Mouse (Mus musculus) intestine, embryonic 15.5 days (tissue): ENCODE measurements around the gene Fam53b. TPM values are rescaled to one million over a fixed set of nuclear protein-coding genes. Genes with fewer than 3 reads are reported as not detected.

Experiments
- ATAC-seq: fragments of 200-750 bp; cut with Nextera tagmentation; 2 replicates; pipeline ENCODE4 v1.8.0; 2017; ENCODE audit warnings: moderate TSS enrichment, moderate library complexity
- H3K27ac ChIP-seq: fragments of 300-500 bp; sonication (generic); 2 replicates; pipeline ENCODE4 v1.5.1; 2015; ENCODE audit warnings: mild to moderate bottlenecking, inconsistent platforms
- H3K27me3 ChIP-seq: fragments of 300-500 bp; sonication (generic); replicated peaks from 2 replicates; pipeline ENCODE4 v1.6.1; 2015; ENCODE audit warnings: inconsistent platforms
- H3K36me3 ChIP-seq: fragments of 300-500 bp; sonication (generic); 2 replicates; pipeline ENCODE4 v1.6.1; 2015; ENCODE audit warnings: inconsistent platforms
- H3K4me1 ChIP-seq: fragments of 300-500 bp; sonication (generic); replicated peaks from 2 replicates; pipeline ENCODE4 v1.6.1; 2015; ENCODE audit warnings: inconsistent platforms
- H3K4me2 ChIP-seq: fragments of 300-500 bp; sonication (generic); replicated peaks from 2 replicates; pipeline ENCODE4 v1.6.1; 2015; ENCODE audit warnings: mild to moderate bottlenecking, inconsistent platforms
- H3K4me3 ChIP-seq: fragments of 300-500 bp; sonication (generic); replicated peaks from 2 replicates; pipeline ENCODE4 v1.5.1; 2015; ENCODE audit warnings: inconsistent platforms
- H3K9ac ChIP-seq: fragments of 300-500 bp; sonication (generic); 2 replicates; pipeline ENCODE4 v1.6.1; 2015; ENCODE audit warnings: inconsistent platforms
- H3K9me3 ChIP-seq: fragments of 300-500 bp; sonication (generic); 2 replicates; pipeline ENCODE4 v1.6.1; 2016; ENCODE audit warnings: inconsistent platforms
- WGBS: fragments of 180-500 bp; shearing (Covaris S2); methylation state at CpG from one replicate; pipeline ENCODE4 v1.1.7; 2015; 5-methylcytosine and 5-hydroxymethylcytosine counted together
- polyA plus RNA-seq: library from polyadenylated mRNA; unstranded; fragments of >200 nt; fragmentation: Nextera tagmentation; extraction: Ambion mirVana; gene quantifications from 2 replicates; pipeline ENCODE4 v1.2.1, GENCODE M21; 2015

Gene Fam53b
- polyA plus RNA-seq, 1 experiment from 2014 or later, result 17.9 TPM

DNA sequence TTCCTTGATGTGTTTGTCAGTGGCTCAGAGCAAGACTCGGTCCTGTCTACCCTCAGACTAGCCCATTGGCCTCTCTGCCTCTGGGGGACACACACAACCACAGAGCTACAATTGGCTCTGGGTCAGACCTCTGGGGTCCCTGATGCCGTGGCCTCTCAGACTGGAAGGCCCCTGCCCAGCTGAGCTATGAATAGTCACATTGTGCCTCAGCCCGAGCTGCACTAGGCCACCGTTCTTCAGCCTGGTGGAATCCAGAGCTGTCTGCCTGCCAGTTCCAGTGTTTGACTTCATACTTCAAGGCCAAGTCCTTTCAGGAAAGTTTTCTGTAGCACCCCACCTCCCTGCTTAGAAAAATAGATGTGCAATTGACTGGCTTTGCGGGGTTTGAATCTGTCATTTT is 125.0 kb downstream of the Fam53b start:
- peaks cover 9% of the 10 kb centered on the region for H3K4me1 ChIP-seq
- 57% methylated on average over 5 of the region's 5 CpGs for WGBS
- H3K27ac ChIP-seq, result peak overlapping the region; percentile 36; the same call in 1 of the 2 replicates
- H3K4me3 ChIP-seq, result no peak overlapping the region
- H3K4me2 ChIP-seq, result no peak overlapping the region
- H3K9ac ChIP-seq, result no peak overlapping the region
- no peaks in the 10 kb centered on the region for H3K36me3 ChIP-seq
- no peaks in the 10 kb centered on the region for H3K27me3 ChIP-seq
- ATAC-seq, result no peak
- H3K9me3 ChIP-seq, result no peaks in the 10 kb centered on the region

DNA sequence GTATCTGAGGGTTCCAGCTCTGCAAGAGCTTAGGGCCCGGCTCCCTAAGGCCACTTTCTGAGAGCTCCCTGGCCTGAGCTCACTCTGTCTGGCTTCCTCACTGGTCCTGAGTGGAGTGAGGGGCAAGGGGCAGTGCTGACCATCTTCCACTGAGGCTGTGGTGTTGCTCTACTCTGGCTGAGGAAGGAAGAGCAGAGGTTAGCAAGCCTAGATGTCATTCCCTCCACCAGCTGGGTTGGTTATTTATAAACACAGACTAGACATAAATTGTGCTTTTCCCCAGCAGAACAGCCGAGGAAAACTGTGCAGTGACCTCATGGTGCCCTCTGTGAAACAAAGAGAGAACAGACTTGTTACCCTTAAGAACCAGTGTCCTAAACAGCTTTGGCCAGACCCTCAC is 125.8 kb downstream of the Fam53b start:
- no peaks in the 10 kb centered on the region for H3K27me3 ChIP-seq
- 29% methylated on average over 2 of the region's 2 CpGs for WGBS
- H3K9ac ChIP-seq, result no peak overlapping the region
- peak overlapping the region; percentile 36; the same call in 1 of the 2 replicates for H3K27ac ChIP-seq
- no peaks in the 10 kb centered on the region for H3K36me3 ChIP-seq
- ATAC-seq, result no peak
- peaks cover 9% of the 10 kb centered on the region for H3K4me1 ChIP-seq
- H3K9me3 ChIP-seq, result no peaks in the 10 kb centered on the region
- H3K4me3 ChIP-seq, result no peak overlapping the region
- H3K4me2 ChIP-seq, result no peak overlapping the region

DNA sequence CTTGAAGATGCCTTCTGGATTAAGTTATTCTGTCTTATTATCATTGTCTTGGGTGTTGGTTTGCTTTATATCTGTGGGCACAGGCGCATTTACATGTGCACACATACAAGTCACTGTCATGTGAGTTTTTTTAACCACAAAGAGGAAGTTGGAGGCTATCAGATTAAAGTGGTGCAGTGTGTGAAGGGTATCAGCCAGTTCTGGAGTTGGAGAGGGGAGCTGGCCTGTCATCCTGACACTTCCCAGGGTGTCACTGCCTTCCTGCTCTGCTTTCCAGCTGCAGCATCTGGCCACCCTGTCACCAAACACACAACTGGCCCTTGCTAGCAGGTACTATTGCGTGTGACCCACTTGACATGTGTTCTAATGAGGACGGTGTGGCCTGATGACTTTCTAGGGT is 127.2 kb downstream of the Fam53b start:
- Histone ChIP-seq H3K9me3 (no peaks in the 10 kb centered on the region), H3K4me3 (no peak overlapping the region), H3K9ac (no peak overlapping the region), H3K4me1 (peaks cover 9% of the 10 kb centered on the region), H3K27me3 (no peaks in the 10 kb centered on the region), H3K27ac (no peak overlapping the region), H3K36me3 (no peaks in the 10 kb centered on the region), H3K4me2 (no peak overlapping the region)
- 89% methylated on average over 3 of the region's 3 CpGs for WGBS
- ATAC-seq, result no peak

DNA sequence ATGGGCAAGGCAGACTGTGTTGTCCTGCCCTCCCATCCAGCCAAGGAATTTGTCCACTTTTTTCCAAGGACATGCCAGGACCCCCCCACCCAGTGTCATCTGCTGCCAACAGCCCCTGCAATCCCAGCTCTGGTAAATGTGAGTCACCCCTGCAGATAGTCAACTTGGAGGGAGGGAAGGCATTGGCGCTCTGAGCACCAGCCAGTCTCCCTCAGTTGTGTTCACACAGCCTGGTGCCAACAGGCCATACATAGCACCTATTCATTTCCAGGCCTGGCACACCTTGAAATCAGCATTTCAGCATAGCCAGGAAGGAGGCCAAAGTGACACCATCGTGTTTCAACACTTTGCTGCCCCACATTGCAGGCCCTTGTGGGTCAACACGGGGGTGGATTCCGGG is 129.8 kb downstream of the Fam53b start:
- 85% methylated on average over 4 of the region's 4 CpGs for WGBS

DNA sequence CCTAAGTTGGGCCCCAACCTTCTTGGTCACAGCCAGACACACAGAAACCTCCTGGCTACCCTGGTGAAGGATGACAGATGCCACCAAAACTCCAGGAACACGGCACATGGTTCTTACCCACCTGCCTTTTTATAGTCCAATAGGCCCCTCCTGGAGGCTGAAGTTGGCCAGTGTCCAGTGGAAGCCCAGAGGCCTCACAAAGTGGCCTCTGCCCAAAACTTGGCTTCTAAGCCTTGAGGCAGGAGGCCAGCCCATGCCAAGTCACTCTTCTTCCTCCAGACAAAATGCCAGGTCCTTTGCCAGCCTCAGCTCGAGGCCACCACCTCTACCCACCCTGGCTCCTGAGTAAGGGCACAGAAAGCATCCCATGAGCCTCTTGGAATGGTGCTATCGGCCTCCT is 130.8 kb downstream of the Fam53b start:
- Histone ChIP-seq H3K4me1 (peaks cover 6% of the 10 kb centered on the region), H3K36me3 (no peaks in the 10 kb centered on the region), H3K4me2 (no peak overlapping the region), H3K4me3 (no peak overlapping the region), H3K9me3 (no peaks in the 10 kb centered on the region), H3K27ac (no peak overlapping the region), H3K9ac (no peak overlapping the region), H3K27me3 (no peaks in the 10 kb centered on the region)
- ATAC-seq, result no peak
- 76% methylated on average over 3 of the region's 3 CpGs for WGBS

More for the DNA sequence above, 129.8 kb downstream of the Fam53b start:
- Histone ChIP-seq H3K27me3 (no peaks in the 10 kb centered on the region), H3K4me2 (no peak overlapping the region), H3K36me3 (no peaks in the 10 kb centered on the region), H3K9ac (no peak overlapping the region), H3K4me3 (no peak overlapping the region), H3K4me1 (peaks cover 9% of the 10 kb centered on the region), H3K27ac (no peak overlapping the region), H3K9me3 (no peaks in the 10 kb centered on the region)
- no peak for ATAC-seq

DNA sequence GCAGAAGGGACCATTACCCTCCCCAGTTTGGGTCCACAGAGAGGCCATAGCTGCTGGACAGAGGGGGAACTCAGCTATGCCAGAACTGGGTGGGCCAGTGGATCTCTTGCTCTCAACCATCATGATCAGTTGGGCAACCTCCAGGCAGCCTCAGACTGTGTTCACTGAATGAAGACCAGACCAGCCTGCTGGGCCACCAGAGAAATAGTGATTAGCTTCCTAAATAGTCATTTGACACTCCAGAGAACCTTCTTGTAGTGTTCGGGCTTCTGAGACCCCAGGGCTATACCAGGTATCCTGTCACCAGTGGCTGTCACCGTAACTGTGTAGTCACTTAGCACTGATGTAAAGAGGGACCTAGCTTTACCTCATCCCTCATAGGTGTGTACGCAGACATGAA is 131.3 kb downstream of the Fam53b start:
- Histone ChIP-seq H3K36me3 (no peaks in the 10 kb centered on the region), H3K27ac (no peak overlapping the region), H3K9me3 (no peaks in the 10 kb centered on the region), H3K9ac (no peak overlapping the region), H3K4me3 (no peak overlapping the region), H3K4me1 (peaks cover under 1% of the 10 kb centered on the region), H3K4me2 (no peak overlapping the region), H3K27me3 (no peaks in the 10 kb centered on the region)
- ATAC-seq, result no peak
- 89% methylated on average over 3 of the region's 3 CpGs for WGBS

DNA sequence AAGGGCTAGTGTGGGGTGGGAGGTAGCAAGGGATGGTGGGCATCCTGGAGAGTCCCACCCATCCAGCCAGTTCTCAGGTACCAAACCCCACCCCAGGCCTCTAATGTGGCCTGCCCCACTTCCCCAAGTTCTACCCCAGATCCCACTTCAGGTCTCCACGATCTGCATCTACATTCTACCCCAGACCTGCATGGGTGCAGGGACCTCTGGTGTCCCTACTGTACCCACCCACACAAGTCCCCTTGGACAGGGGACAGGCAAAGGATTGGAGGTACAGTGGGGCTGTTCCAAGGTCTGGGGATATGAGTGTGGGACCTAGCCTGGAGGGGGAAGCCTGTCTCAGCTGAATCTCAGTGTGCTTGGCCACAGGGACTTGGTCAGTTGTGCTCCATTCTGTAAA is 131.9 kb downstream of the Fam53b start:
- no peaks in the 10 kb centered on the region for H3K36me3 ChIP-seq
- no peaks in the 10 kb centered on the region for H3K9me3 ChIP-seq
- WGBS, result 100% methylated on average over 1 of the region's 1 CpGs

DNA sequence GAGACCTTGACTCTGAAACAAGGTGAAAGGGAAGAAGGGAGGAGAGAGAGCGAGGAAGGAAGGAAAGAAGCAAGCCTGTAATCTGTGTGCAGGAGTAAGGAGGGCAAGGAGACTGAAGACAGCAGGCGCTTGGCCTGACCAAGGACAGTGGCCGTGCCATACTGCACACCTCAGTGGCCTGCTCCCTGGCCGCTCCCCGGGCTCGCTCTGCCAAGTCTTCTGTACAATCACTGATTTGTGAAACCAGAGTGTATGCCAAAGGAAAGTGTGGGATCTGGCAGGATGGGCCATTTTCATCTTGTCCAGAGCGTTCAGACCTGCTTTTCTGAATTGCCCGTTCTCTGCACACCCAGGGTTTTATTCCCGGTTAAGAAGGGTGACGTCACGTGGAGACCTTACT is 132.4 kb downstream of the Fam53b start:
- Histone ChIP-seq H3K4me1 (no peaks in the 10 kb centered on the region), H3K9ac (no peak overlapping the region), H3K9me3 (no peaks in the 10 kb centered on the region), H3K4me2 (no peak overlapping the region), H3K27me3 (no peaks in the 10 kb centered on the region), H3K36me3 (no peaks in the 10 kb centered on the region), H3K4me3 (no peak overlapping the region), H3K27ac (no peak overlapping the region)
- WGBS, result 84% methylated on average over 11 of the region's 11 CpGs
- ATAC-seq, result no peak

More for the DNA sequence above, 131.9 kb downstream of the Fam53b start:
- Histone ChIP-seq H3K4me3 (no peak overlapping the region), H3K9ac (no peak overlapping the region), H3K4me2 (no peak overlapping the region), H3K27ac (no peak overlapping the region), H3K27me3 (no peaks in the 10 kb centered on the region), H3K4me1 (no peaks in the 10 kb centered on the region)
- ATAC-seq, result no peak

DNA sequence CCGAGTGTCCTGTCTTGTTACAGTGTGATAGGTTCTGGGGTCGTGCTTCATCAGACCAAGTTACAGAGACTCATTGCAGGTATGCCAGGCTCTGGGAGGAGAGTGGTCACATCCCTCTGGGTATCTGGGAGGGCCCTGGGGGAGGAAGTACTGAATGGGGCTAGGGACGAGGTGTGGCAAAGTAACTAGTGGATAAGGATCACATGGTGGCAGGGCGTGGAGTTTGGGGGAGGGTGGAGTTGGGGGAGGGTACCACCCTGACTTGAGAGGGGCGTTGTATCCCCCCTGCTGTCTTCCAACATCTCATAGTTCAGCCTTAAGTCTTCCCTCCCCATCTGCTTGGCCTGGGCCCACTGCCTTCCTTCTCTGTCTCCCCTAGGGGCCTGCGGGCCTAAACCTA is 134.1 kb downstream of the Fam53b start:
- ATAC-seq, result no peak
- H3K36me3 ChIP-seq, result no peaks in the 10 kb centered on the region
- no peak overlapping the region for H3K4me2 ChIP-seq
- WGBS, result 79% methylated on average over 6 of the region's 6 CpGs
- H3K27me3 ChIP-seq, result no peaks in the 10 kb centered on the region
- no peak overlapping the region for H3K4me3 ChIP-seq
- H3K27ac ChIP-seq, result no peak overlapping the region
- H3K9me3 ChIP-seq, result no peaks in the 10 kb centered on the region
- 0 out of 2 replicates have a peak, but pooled peaks cover under 1% of the 10 kb centered on the region for H3K4me1 ChIP-seq
- H3K9ac ChIP-seq, result no peak overlapping the region

DNA sequence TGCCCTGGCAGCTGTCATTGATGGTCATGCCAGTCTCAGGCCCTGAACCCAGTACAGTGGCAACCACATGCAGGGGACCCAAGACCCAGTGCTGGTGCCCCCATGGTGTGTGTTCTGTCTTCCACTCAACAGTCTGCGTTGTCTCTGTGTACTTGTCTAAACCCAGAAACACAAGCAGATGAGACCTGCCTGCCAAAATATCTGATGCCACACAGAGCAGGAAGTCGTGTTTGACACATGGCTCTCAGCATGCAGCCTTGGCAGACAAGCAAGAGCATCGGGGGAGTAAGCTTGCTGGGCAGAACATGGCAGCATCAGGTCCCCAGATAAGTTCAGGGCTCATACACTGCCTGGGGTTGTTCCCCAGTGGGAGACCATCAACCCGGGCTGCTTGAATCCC is 134.6 kb downstream of the Fam53b start:
- H3K4me3 ChIP-seq, result no peak overlapping the region
- peaks cover 5% of the 10 kb centered on the region; the same call in 1 of the 2 replicates for H3K4me1 ChIP-seq
- H3K36me3 ChIP-seq, result no peaks in the 10 kb centered on the region
- no peak overlapping the region for H3K9ac ChIP-seq
- ATAC-seq, result no peak
- no peak overlapping the region for H3K27ac ChIP-seq
- H3K9me3 ChIP-seq, result no peaks in the 10 kb centered on the region
- H3K4me2 ChIP-seq, result no peak overlapping the region
- H3K27me3 ChIP-seq, result no peaks in the 10 kb centered on the region
- WGBS, result 69% methylated on average over 4 of the region's 4 CpGs

DNA sequence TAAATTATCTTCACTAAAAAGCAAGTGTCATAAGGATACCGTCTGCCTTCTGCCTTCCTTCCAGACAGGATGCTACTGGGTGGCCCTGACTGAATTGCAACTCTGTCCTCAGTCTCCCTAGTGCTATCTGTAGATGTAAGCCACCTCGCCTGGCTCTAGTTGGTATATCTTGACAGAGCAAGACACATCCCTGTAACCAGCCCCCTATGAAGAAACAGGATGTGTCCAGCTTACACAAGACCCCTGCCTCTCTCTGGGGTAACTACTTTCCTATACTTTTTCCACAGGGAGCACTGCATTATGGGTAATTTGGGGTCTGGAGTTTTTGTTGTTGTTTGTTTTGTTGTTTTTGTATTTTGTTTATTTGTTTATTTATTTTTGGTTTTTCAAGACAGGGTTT is 137.8 kb downstream of the Fam53b start:
- no peak overlapping the region for H3K27ac ChIP-seq
- H3K9ac ChIP-seq, result no peak overlapping the region
- no peaks in the 10 kb centered on the region for H3K27me3 ChIP-seq
- no peaks in the 10 kb centered on the region for H3K36me3 ChIP-seq
- no peak overlapping the region for H3K4me3 ChIP-seq
- ATAC-seq, result no peak
- H3K4me1 ChIP-seq, result peaks cover 14% of the 10 kb centered on the region; the same call in 1 of the 2 replicates
- H3K4me2 ChIP-seq, result no peak overlapping the region
- WGBS, result 83% methylated on average over 2 of the region's 2 CpGs
- H3K9me3 ChIP-seq, result no peaks in the 10 kb centered on the region

DNA sequence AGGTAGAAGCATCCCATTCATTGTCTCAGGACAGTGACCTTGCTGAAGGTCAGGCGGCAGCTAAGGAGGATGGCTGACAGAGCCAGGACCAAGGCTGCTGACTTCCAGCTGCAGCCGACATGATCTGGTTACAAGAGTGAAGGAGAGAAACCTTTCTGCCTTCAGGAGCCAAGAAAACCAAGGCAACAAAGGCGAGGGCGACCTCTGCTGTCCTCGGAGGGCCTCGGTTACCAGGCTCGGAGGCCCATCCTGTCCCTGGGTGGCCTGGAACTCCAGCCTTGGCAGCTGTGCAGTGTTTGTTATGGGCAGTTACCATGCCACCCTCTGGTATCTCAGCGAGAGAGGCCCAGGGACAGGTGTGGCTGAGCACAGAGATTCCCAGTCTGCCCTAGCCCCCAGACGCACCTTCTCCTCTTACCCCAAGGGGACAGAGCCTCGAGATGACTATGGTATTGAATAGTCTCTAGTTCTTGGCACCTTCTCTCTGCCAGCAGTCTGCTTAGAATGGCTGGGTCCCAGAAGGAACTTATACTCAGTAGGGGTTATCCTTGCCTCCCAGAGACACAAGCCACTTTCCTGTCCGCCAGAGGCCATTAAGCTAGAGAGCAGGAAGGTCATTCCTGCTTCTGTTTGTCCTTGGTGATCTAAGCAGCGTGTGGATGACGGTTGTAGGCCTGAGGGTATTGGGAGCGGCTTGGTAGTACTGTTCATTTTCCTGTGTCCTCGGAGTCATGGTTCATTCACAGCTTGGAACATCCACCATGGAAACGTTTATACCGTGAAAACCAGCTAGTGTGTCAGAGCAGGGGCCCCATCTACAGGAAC is 139.5 kb downstream of the Fam53b start:
- no peak overlapping the region for H3K4me2 ChIP-seq
- H3K36me3 ChIP-seq, result no peaks in the 10 kb centered on the region
- H3K9me3 ChIP-seq, result no peaks in the 10 kb centered on the region
- H3K27ac ChIP-seq, result peak overlapping the region; percentile 28; the same call in 1 of the 2 replicates
- no peak overlapping the region for H3K4me3 ChIP-seq
- peak; percentile 74 for ATAC-seq
- H3K9ac ChIP-seq, result peak overlapping the region; percentile 18; the same call in 1 of the 2 replicates
- 50% methylated on average over 17 of the region's 17 CpGs for WGBS
- no peaks in the 10 kb centered on the region for H3K27me3 ChIP-seq
- peaks cover 14% of the 10 kb centered on the region; the same call in 1 of the 2 replicates for H3K4me1 ChIP-seq

DNA sequence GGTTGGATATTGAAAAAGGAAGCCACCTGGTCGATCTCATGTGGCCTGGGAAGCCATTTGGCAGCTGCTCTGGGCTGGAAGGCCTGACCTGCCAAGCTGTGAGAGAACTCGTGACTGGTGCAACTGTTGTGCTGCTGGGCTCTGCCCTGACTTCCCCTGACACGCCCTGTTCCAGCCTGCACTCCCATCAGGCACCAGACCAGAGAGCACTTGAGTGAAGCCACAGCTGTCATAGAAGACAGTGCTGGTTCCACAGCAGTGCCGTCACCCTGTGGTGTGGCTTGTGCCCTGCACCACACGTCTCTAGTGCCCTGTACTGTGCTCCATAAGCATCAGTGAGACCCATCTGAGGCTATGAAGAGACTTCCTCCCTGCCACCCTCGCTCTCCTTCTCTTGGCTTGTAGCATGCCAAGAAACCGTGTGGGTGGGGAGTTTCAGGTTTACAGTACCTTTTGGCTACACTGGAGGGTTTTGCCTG is 141.2 kb downstream of the Fam53b start:
- ATAC-seq, result peak; percentile 63
- H3K9ac ChIP-seq, result no peak overlapping the region
- H3K27me3 ChIP-seq, result no peaks in the 10 kb centered on the region
- no peak overlapping the region for H3K4me3 ChIP-seq
- H3K4me1 ChIP-seq, result peaks cover 14% of the 10 kb centered on the region; the same call in 1 of the 2 replicates
- H3K27ac ChIP-seq, result no peak overlapping the region
- no peaks in the 10 kb centered on the region for H3K9me3 ChIP-seq
- no peak overlapping the region for H3K4me2 ChIP-seq
- 54% methylated on average over 7 of the region's 7 CpGs for WGBS
- no peaks in the 10 kb centered on the region for H3K36me3 ChIP-seq
